Mouse (Mus musculus) spleen, adult 2 months (tissue): ENCODE results near the gene Rinl. TPM values are rescaled to one million over a fixed set of nuclear protein-coding genes. Genes with fewer than 3 reads are reported as not detected.
A peak's percentile ranks its signal among the peaks of the same experiment; 100 is the strongest.

ENCODE experiments used
- DNase-seq, 2 experiments: peaks; one replicate each; pipeline versions ENCODE4 v3.0.0 to v3.0.0-alpha.2; 2012 to 2021; ENCODE audit warnings: low spot score in 2 of 2, low read depth in 1 of 2
- H3K27ac ChIP-seq: fragments of 200-500 bp; 2 replicates; pipeline ENCODE4 v1.5.1; 2012; ENCODE audit warnings: low read length, inconsistent platforms; ENCODE audit not compliant: insufficient read depth
- H3K27me3 ChIP-seq: fragments of 200-500 bp; 2 replicates; pipeline ENCODE4 v1.6.1; 2012; ENCODE audit warnings: mild to moderate bottlenecking, moderate library complexity, low read length, inconsistent platforms; ENCODE audit not compliant: control insufficient read depth, insufficient read depth
- H3K36me3 ChIP-seq: fragments of 200-500 bp; 2 replicates; pipeline ENCODE4 v1.6.1; 2012; ENCODE audit warnings: mild to moderate bottlenecking, low read length, inconsistent platforms; ENCODE audit not compliant: control insufficient read depth, insufficient read depth
- H3K4me1 ChIP-seq: fragments of 200-500 bp; 2 replicates; pipeline ENCODE4 v1.6.1; 2011; ENCODE audit warnings: inconsistent platforms; ENCODE audit not compliant: control insufficient read depth, insufficient read depth, insufficient read length
- H3K4me3 ChIP-seq: fragments of 200-500 bp; 2 replicates; pipeline ENCODE4 v1.5.1; 2011; ENCODE audit warnings: mild to moderate bottlenecking, inconsistent platforms; ENCODE audit not compliant: insufficient read depth, insufficient read length; ENCODE audit errors: extremely low read depth
- CTCF ChIP-seq: fragments of 200-500 bp; IDR thresholded peaks from 2 replicates; pipeline ENCODE4 v1.5.1; 2011; ENCODE audit warnings: mild to moderate bottlenecking, inconsistent platforms; ENCODE audit not compliant: insufficient read depth, insufficient read length, insufficient replicate concordance; ENCODE audit errors: extremely low read depth
- POLR2A ChIP-seq: fragments of 200-500 bp; IDR thresholded peaks from 2 replicates; pipeline ENCODE4 v1.6.1; 2011; ENCODE audit warnings: low read depth, low read length, inconsistent platforms
- WGBS: fragments of 180-500 bp; shearing (Covaris S2); methylation state at CpG from one replicate; pipeline ENCODE4 v1.1.7; 2018; 5-methylcytosine and 5-hydroxymethylcytosine counted together
- polyA plus RNA-seq: library from polyadenylated mRNA; depleted of rRNA; stranded (reverse); fragments of >200 nt; gene quantifications from 2 replicates; pipeline ENCODE4 v1.2.3, GENCODE M21; 2012

Gene Rinl
- polyA plus RNA-seq, 1 experiment, result 35.4 TPM

DNA sequence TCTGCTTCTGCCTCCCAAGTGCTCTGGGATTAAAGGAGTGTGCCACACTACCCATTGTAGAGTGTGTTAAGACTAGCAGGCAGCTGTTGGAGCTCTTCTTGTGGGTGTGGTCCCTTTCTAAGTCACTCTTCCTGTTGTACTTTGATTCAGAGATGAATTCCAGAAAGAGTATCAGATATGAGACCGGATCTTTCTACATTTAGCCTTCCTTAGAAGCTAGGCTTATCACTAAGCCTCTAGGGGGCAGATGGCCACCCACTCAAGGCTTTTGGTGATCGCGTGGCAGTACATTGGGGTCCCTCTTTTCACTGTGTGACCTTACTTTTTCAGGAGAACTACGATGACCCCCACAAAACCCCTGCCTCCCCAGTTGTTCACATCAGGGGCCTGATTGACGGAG lies 24.2 kb downstream of the Rinl start:
- no peak for DNase-seq
- 53% methylated on average over 5 of the region's 5 CpGs for WGBS
- H3K27me3 ChIP-seq, result no peaks in the 10 kb centered on the region
- no peak overlapping the region for H3K27ac ChIP-seq
- H3K4me1 ChIP-seq, result peaks cover 28% of the 10 kb centered on the region; the same call in 1 of the 2 replicates
- TF ChIP-seq CTCF (no peak), POLR2A (no peak)
- no peak overlapping the region for H3K4me3 ChIP-seq
- H3K36me3 ChIP-seq, result peaks cover 50% of the 10 kb centered on the region

- Histone ChIP-seq H3K27me3 (no peaks in the 10 kb centered on the region), H3K4me1 (peaks cover 24% of the 10 kb centered on the region; the same call in 1 of the 2 replicates), H3K4me3 (no peak overlapping the region), H3K36me3 (peaks cover 62% of the 10 kb centered on the region), H3K27ac (no peak overlapping the region)
- WGBS, result 75% methylated on average over 5 of the region's 5 CpGs
- DNase-seq, result no peak
- TF ChIP-seq POLR2A, result no peak
- TF ChIP-seq CTCF, result no peak
These were observed 25.7 kb downstream of the Rinl start for GRCm38 (mm10) chr7:28814306-28815034.

- DNase-seq, result no peak
- Histone ChIP-seq H3K36me3 (peaks cover 66% of the 10 kb centered on the region), H3K27ac (no peak overlapping the region), H3K27me3 (no peaks in the 10 kb centered on the region), H3K4me3 (no peak overlapping the region), H3K4me1 (peaks cover 25% of the 10 kb centered on the region; the same call in 1 of the 2 replicates)
- WGBS, result 93% methylated on average over 9 of the region's 9 CpGs
- TF ChIP-seq POLR2A, result no peak
- no peak for TF ChIP-seq CTCF
These were observed 26.5 kb downstream of the Rinl start for GRCm38 (mm10) chr7:28815230-28815629.

GRCm38 (mm10) chr7:28816201-28816600 lies 27.4 kb downstream of the Rinl start:
- Histone ChIP-seq H3K4me3 (no peak overlapping the region), H3K27ac (peak overlapping the region; percentile 58), H3K4me1 (peaks cover 33% of the 10 kb centered on the region; the same call in 1 of the 2 replicates), H3K27me3 (no peaks in the 10 kb centered on the region), H3K36me3 (peaks cover 75% of the 10 kb centered on the region)
- DNase-seq, result peak; percentile 34 to 69
- 44% methylated on average over 9 of the region's 9 CpGs for WGBS
- TF ChIP-seq CTCF (no peak), POLR2A (no peak)

- WGBS, result 83% methylated on average over 10 of the region's 10 CpGs
- DNase-seq, result no peak
- Histone ChIP-seq H3K27me3 (no peaks in the 10 kb centered on the region), H3K36me3 (peaks cover 81% of the 10 kb centered on the region), H3K4me1 (peaks cover 35% of the 10 kb centered on the region; the same call in 1 of the 2 replicates), H3K27ac (peak overlapping the region; percentile 8; the same call in 1 of the 2 replicates), H3K4me3 (no peak overlapping the region)
- TF ChIP-seq POLR2A (no peak), CTCF (no peak)
These were observed 28.2 kb downstream of the Rinl start for GRCm38 (mm10) chr7:28816920-28817319.

- DNase-seq, result no peak
- Histone ChIP-seq H3K4me3 (no peak overlapping the region), H3K36me3 (peaks cover 82% of the 10 kb centered on the region), H3K27me3 (no peaks in the 10 kb centered on the region), H3K27ac (no peak overlapping the region), H3K4me1 (peaks cover 30% of the 10 kb centered on the region; the same call in 1 of the 2 replicates)
- TF ChIP-seq POLR2A (no peak), CTCF (no peak)
- 79% methylated on average over 6 of the region's 6 CpGs for WGBS
These were observed 28.8 kb downstream of the Rinl start for GRCm38 (mm10) chr7:28817524-28817923.

DNA sequence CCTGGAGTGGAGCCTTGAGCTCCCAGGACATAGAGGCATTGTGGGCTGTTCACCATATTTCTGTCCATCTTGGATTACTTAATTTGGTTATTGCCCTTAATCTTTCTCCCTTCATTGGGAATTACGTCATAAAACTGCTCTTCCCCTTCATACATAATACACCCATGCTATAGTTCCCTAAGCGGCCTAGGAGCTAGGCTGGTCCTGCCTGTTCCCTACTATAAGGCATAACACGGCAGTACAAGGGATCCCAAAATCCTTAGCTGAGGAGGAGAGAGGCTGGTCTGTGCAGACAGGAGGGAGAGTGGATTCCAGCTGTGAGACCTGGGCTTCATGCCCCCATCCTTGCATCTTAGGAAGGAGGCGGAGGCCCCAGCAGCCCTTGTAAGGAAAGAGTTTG lies 29.2 kb downstream of the Rinl start:
- Histone ChIP-seq H3K27ac (no peak overlapping the region), H3K36me3 (peaks cover 83% of the 10 kb centered on the region), H3K4me3 (no peak overlapping the region), H3K27me3 (no peaks in the 10 kb centered on the region), H3K4me1 (peaks cover 28% of the 10 kb centered on the region; the same call in 1 of the 2 replicates)
- 94% methylated on average over 4 of the region's 4 CpGs for WGBS
- TF ChIP-seq CTCF, result no peak
- TF ChIP-seq POLR2A, result no peak
- no peak for DNase-seq
